Mouse (Mus musculus) E14TG2a.4 (cell line): ENCODE measurements at regions not wholly inside any gene's neighbourhood (a gene's known extent, or its start where the extent isn't known, plus 50 kb on each side); places are given as distances from the start of the nearest gene placed in this dataset.

Experiments
- CTCF ChIP-seq: conservative IDR thresholded peaks from 2 replicates; pipeline ENCODE4 v1.5.1; 2014; ENCODE audit warnings: low read length
- NANOG ChIP-seq: IDR thresholded peaks from 2 replicates; pipeline ENCODE4 v1.6.1; 2014; ENCODE audit warnings: borderline replicate concordance, low read length, mixed read lengths

- TF ChIP-seq CTCF (no peak), NANOG (no peak)
Measured at GRCm38 (mm10) chr3:9352251-9352650, 257.6 kb downstream of the Zfp704 start.
